Mouse (Mus musculus) cortical plate, adult 2 months (tissue): ENCODE measurements around the gene Fgfr2.

Experiments used
- CTCF ChIP-seq: fragments of 200-500 bp; IDR thresholded peaks from 2 replicates; pipeline ENCODE4 v1.5.1; 2011; ENCODE audit warnings: mild to moderate bottlenecking, control low read depth, low read length; ENCODE audit not compliant: insufficient read depth; ENCODE audit errors: extremely low read depth
- POLR2A ChIP-seq: fragments of 200-500 bp; IDR thresholded peaks from 2 replicates; pipeline ENCODE4 v1.6.1; 2011; ENCODE audit warnings: mild to moderate bottlenecking, low read length, control low read depth; ENCODE audit not compliant: insufficient read depth; ENCODE audit errors: extremely low read depth

DNA sequence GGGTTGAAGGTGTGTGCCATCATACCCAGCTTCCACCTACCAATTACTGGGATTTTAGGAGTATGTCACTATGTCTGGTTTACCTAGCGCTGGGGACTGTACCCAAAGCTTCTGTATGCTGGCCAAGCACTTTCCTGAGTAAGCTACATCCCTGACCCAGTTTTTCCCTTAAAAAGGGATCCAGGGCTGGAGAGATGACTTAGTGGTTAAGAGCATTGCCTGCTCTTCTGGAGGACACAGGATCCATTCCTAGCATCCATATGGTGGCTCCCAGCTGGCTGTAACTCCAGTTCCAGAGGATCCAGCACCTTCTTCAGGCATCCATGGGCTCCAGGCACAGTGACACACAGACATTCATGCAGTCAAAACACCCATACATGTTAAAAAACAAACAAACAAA, 476.6 kb downstream of the Fgfr2 start:
- TF ChIP-seq POLR2A (no peak), CTCF (no peak)
